Mouse (Mus musculus) left cerebral cortex, postnatal 14 days (tissue): ENCODE measurements at regions not wholly inside any gene's neighbourhood (a gene's known extent, or its start where the extent isn't known, plus 50 kb on each side); places are given as distances from the start of the nearest gene placed in this dataset.

Experiments
- DNase-seq, 2 experiments: peaks; one replicate each; pipeline ENCODE4 v3.0.0; 2021 to 2022; ENCODE audit warnings: low spot score in 2 of 2, mixed read lengths in 1 of 2
- intact Hi-C: fragments of 180-260 bp; cut with DNase I; formaldehyde crosslinking; loops from one replicate; pipeline ENCODE4 v1.15.1; 2025

GRCm38 (mm10) chr3:80369214-80369941 lies 433.3 kb downstream of the Gria2 start:
- DNase-seq: peak in 1 of 2 experiments; percentile 9
- intact Hi-C loops: no loop called here

GRCm38 (mm10) chr3:80372436-80372835 lies 430.2 kb downstream of the Gria2 start:
- no peak for DNase-seq
- intact Hi-C loops: no loop called here

GRCm38 (mm10) chr3:80385986-80386385 lies 416.6 kb downstream of the Gria2 start:
- no peak for DNase-seq
- intact Hi-C loops: no loop called here

GRCm38 (mm10) chr3:80396240-80396639 lies 406.4 kb downstream of the Gria2 start:
- DNase-seq: no peak
- intact Hi-C loops: no loop called here

GRCm38 (mm10) chr3:80420453-80420852 lies 382.2 kb downstream of the Gria2 start:
- intact Hi-C loops: loop anchor here (5.0 kb wide), 3 partner anchors 112 to 382 kb away; partner anchors contain the start of gene Gria2
- DNase-seq: no peak

- intact Hi-C loops: loop anchor here (5.0 kb wide), 3 partner anchors 111 to 381 kb away; partner anchors contain the start of gene Gria2
- peak in 1 of 2 experiments; percentile 2 for DNase-seq
Observed at GRCm38 (mm10) chr3:80421461-80421860, 381.2 kb downstream of the Gria2 start.

GRCm38 (mm10) chr3:80422106-80422505 lies 380.5 kb downstream of the Gria2 start:
- intact Hi-C loops: loop anchor here (5.0 kb wide), 3 partner anchors 110 to 380 kb away; partner anchors contain the start of gene Gria2
- peak; percentile 25 to 68 for DNase-seq

GRCm38 (mm10) chr3:80422646-80423045 lies 380.0 kb downstream of the Gria2 start:
- intact Hi-C loops: loop anchor here (5.0 kb wide), 3 partner anchors 110 to 380 kb away; partner anchors contain the start of gene Gria2
- peak in 1 of 2 experiments; percentile 2 for DNase-seq
